Mouse (Mus musculus) embryonic facial prominence, embryonic 12.5 days (tissue): Measurements from ENCODE around the gene Utrn. TPM values are rescaled to one million over a fixed set of nuclear protein-coding genes. Genes with fewer than 3 reads are reported as not detected.

Source experiments
- ATAC-seq: fragments of 200-750 bp; cut with Nextera tagmentation; 2 replicates; pipeline ENCODE4 v1.8.0; 2017; ENCODE audit not compliant: insufficient number of reproducible peaks, insufficient read depth, low FRiP score, low TSS enrichment
- H3K27ac ChIP-seq: fragments of 300-500 bp; sonication (generic); 2 replicates; pipeline ENCODE4 v1.5.1; 2016; ENCODE audit warnings: mild to moderate bottlenecking
- H3K27me3 ChIP-seq: fragments of 300-500 bp; sonication (generic); 2 replicates; pipeline ENCODE4 v1.6.1; 2016; ENCODE audit warnings: mild to moderate bottlenecking, moderate library complexity
- H3K36me3 ChIP-seq: fragments of 300-500 bp; sonication (generic); 2 replicates; pipeline ENCODE4 v1.6.1; 2016; ENCODE audit warnings: mild to moderate bottlenecking
- H3K4me1 ChIP-seq: fragments of 300-500 bp; sonication (generic); 2 replicates; pipeline ENCODE4 v1.6.1; 2016
- H3K4me2 ChIP-seq: fragments of 300-500 bp; sonication (generic); replicated peaks from 2 replicates; pipeline ENCODE4 v1.6.1; 2016; ENCODE audit warnings: mild to moderate bottlenecking, moderate library complexity
- H3K4me3 ChIP-seq: fragments of 300-500 bp; sonication (generic); 2 replicates; pipeline ENCODE4 v1.5.1; 2016; ENCODE audit warnings: mild to moderate bottlenecking
- H3K9ac ChIP-seq: fragments of 300-500 bp; sonication (generic); 2 replicates; pipeline ENCODE4 v1.6.1; 2016; ENCODE audit warnings: mild to moderate bottlenecking, moderate library complexity
- H3K9me3 ChIP-seq: fragments of 300-500 bp; sonication (generic); 2 replicates; pipeline ENCODE4 v1.6.1; 2016; ENCODE audit warnings: mild to moderate bottlenecking, moderate library complexity
- WGBS: fragments of 180-500 bp; shearing (Covaris S2); methylation state at CpG from one replicate; pipeline ENCODE4 v1.1.7; 2016; 5-methylcytosine and 5-hydroxymethylcytosine counted together
- polyA plus RNA-seq: library from polyadenylated mRNA; unstranded; fragments of >200 nt; fragmentation: Nextera tagmentation; extraction: Ambion mirVana; gene quantifications from 2 replicates; pipeline ENCODE4 v1.2.1, GENCODE M21; 2016

Utrn gene
- polyA plus RNA-seq, 1 experiment from 2014 or later = 78.8 TPM

- ATAC-seq = no peak
- peaks cover 34% of the 10 kb centered on the region for H3K36me3 ChIP-seq
Measured at GRCm38 (mm10) chr10:12662035-12662434, 207.1 kb downstream of the Utrn start.

GRCm38 (mm10) chr10:12658023-12658744, 211.0 kb downstream of the Utrn start:
- H3K27ac ChIP-seq = no peak overlapping the region
- no peak overlapping the region for H3K9ac ChIP-seq
- no peaks in the 10 kb centered on the region for H3K27me3 ChIP-seq
- 80% methylated on average over 8 of the region's 8 CpGs for WGBS
- no peak for ATAC-seq
- H3K36me3 ChIP-seq = peaks cover 20% of the 10 kb centered on the region
- H3K4me2 ChIP-seq = no peak overlapping the region
- no peak overlapping the region for H3K4me3 ChIP-seq
- peaks cover 5% of the 10 kb centered on the region; the same call in 1 of the 2 replicates for H3K9me3 ChIP-seq
- H3K4me1 ChIP-seq = no peaks in the 10 kb centered on the region

More at GRCm38 (mm10) chr10:12662035-12662434, 207.1 kb downstream of the Utrn start:
- no peaks in the 10 kb centered on the region for H3K4me1 ChIP-seq
- no peak overlapping the region for H3K4me2 ChIP-seq
- WGBS = 92% methylated on average over 4 of the region's 4 CpGs
- H3K4me3 ChIP-seq = no peak overlapping the region
- H3K27me3 ChIP-seq = no peaks in the 10 kb centered on the region
- no peak overlapping the region for H3K9ac ChIP-seq
- H3K27ac ChIP-seq = no peak overlapping the region
- peaks cover 5% of the 10 kb centered on the region; the same call in 1 of the 2 replicates for H3K9me3 ChIP-seq

GRCm38 (mm10) chr10:12652988-12653387, 216.2 kb downstream of the Utrn start:
- Histone ChIP-seq H3K27ac (0 out of 2 replicates have a peak overlapping the region, but pooled peaks have one; percentile 46), H3K4me2 (no peak overlapping the region), H3K9ac (no peak overlapping the region), H3K36me3 (peaks cover 12% of the 10 kb centered on the region; the same call in 1 of the 2 replicates), H3K4me1 (no peaks in the 10 kb centered on the region), H3K9me3 (no peaks in the 10 kb centered on the region), H3K4me3 (no peak overlapping the region), H3K27me3 (no peaks in the 10 kb centered on the region)
- WGBS = 72% methylated on average over 3 of the region's 3 CpGs
- no peak for ATAC-seq

GRCm38 (mm10) chr10:12646119-12646518, 223.0 kb downstream of the Utrn start:
- Histone ChIP-seq H3K27ac (no peak overlapping the region), H3K9ac (no peak overlapping the region), H3K4me2 (no peak overlapping the region), H3K4me3 (no peak overlapping the region), H3K9me3 (no peaks in the 10 kb centered on the region), H3K36me3 (peaks cover 3% of the 10 kb centered on the region; the same call in 1 of the 2 replicates), H3K27me3 (no peaks in the 10 kb centered on the region), H3K4me1 (no peaks in the 10 kb centered on the region)
- 64% methylated on average over 5 of the region's 5 CpGs for WGBS
- ATAC-seq = no peak

- no peak for ATAC-seq
- 72% methylated on average over 8 of the region's 8 CpGs for WGBS
Measured at GRCm38 (mm10) chr10:12643336-12643735, 225.8 kb downstream of the Utrn start.

GRCm38 (mm10) chr10:12639638-12640037, 229.5 kb downstream of the Utrn start:
- H3K36me3 ChIP-seq = peaks cover 13% of the 10 kb centered on the region; the same call in 1 of the 2 replicates
- H3K4me3 ChIP-seq = no peak overlapping the region
- H3K27ac ChIP-seq = no peak overlapping the region
- no peaks in the 10 kb centered on the region for H3K4me1 ChIP-seq
- H3K27me3 ChIP-seq = no peaks in the 10 kb centered on the region
- H3K9ac ChIP-seq = no peak overlapping the region
- no peaks in the 10 kb centered on the region for H3K9me3 ChIP-seq
- 54% methylated on average over 4 of the region's 4 CpGs for WGBS
- ATAC-seq = no peak
- no peak overlapping the region for H3K4me2 ChIP-seq

More at GRCm38 (mm10) chr10:12643336-12643735, 225.8 kb downstream of the Utrn start:
- Histone ChIP-seq H3K27ac (no peak overlapping the region), H3K27me3 (no peaks in the 10 kb centered on the region), H3K36me3 (peaks cover 5% of the 10 kb centered on the region; the same call in 1 of the 2 replicates), H3K4me3 (no peak overlapping the region), H3K4me2 (no peak overlapping the region), H3K9me3 (no peaks in the 10 kb centered on the region), H3K9ac (no peak overlapping the region), H3K4me1 (no peaks in the 10 kb centered on the region)

GRCm38 (mm10) chr10:12633965-12634364, 235.2 kb downstream of the Utrn start:
- ATAC-seq = no peak

GRCm38 (mm10) chr10:12630933-12631332, 238.2 kb downstream of the Utrn start:
- Histone ChIP-seq H3K27me3 (no peaks in the 10 kb centered on the region), H3K36me3 (0 out of 2 replicates have a peak, but pooled peaks cover 10% of the 10 kb centered on the region), H3K4me1 (no peaks in the 10 kb centered on the region), H3K4me3 (no peak overlapping the region), H3K9me3 (no peaks in the 10 kb centered on the region), H3K27ac (no peak overlapping the region), H3K4me2 (no peak overlapping the region), H3K9ac (no peak overlapping the region)
- WGBS = 92% methylated on average over 5 of the region's 5 CpGs
- no peak for ATAC-seq

More at GRCm38 (mm10) chr10:12633965-12634364, 235.2 kb downstream of the Utrn start:
- H3K27me3 ChIP-seq = no peaks in the 10 kb centered on the region
- H3K4me1 ChIP-seq = no peaks in the 10 kb centered on the region
- H3K27ac ChIP-seq = no peak overlapping the region
- H3K36me3 ChIP-seq = 0 out of 2 replicates have a peak, but pooled peaks cover 14% of the 10 kb centered on the region
- H3K9me3 ChIP-seq = no peaks in the 10 kb centered on the region
- no peak overlapping the region for H3K4me2 ChIP-seq
- WGBS = 91% methylated on average over 4 of the region's 4 CpGs
- H3K9ac ChIP-seq = no peak overlapping the region
- H3K4me3 ChIP-seq = no peak overlapping the region

- WGBS = 82% methylated on average over 3 of the region's 3 CpGs
- ATAC-seq = no peak
Measured at GRCm38 (mm10) chr10:12618397-12618796, 250.8 kb downstream of the Utrn start.

GRCm38 (mm10) chr10:12615723-12616122, 253.4 kb downstream of the Utrn start:
- Histone ChIP-seq H3K9me3 (no peaks in the 10 kb centered on the region), H3K4me3 (no peak overlapping the region), H3K4me2 (no peak overlapping the region), H3K4me1 (peaks cover 7% of the 10 kb centered on the region; the same call in 1 of the 2 replicates), H3K27ac (no peak overlapping the region), H3K27me3 (no peaks in the 10 kb centered on the region), H3K36me3 (no peaks in the 10 kb centered on the region), H3K9ac (no peak overlapping the region)
- WGBS = 25% methylated on average over 3 of the region's 3 CpGs
- no peak for ATAC-seq

More at GRCm38 (mm10) chr10:12618397-12618796, 250.8 kb downstream of the Utrn start:
- Histone ChIP-seq H3K9ac (no peak overlapping the region), H3K4me1 (peaks cover 7% of the 10 kb centered on the region; the same call in 1 of the 2 replicates), H3K9me3 (no peaks in the 10 kb centered on the region), H3K27ac (no peak overlapping the region), H3K36me3 (no peaks in the 10 kb centered on the region), H3K4me2 (no peak overlapping the region), H3K4me3 (no peak overlapping the region), H3K27me3 (no peaks in the 10 kb centered on the region)

GRCm38 (mm10) chr10:12614465-12615199, 254.5 kb downstream of the Utrn start:
- H3K9me3 ChIP-seq = no peaks in the 10 kb centered on the region
- no peaks in the 10 kb centered on the region for H3K36me3 ChIP-seq
- H3K27me3 ChIP-seq = no peaks in the 10 kb centered on the region
- H3K4me1 ChIP-seq = peaks cover 7% of the 10 kb centered on the region; the same call in 1 of the 2 replicates
- H3K4me3 ChIP-seq = peak overlapping the region; percentile 20
- H3K27ac ChIP-seq = no peak overlapping the region
- WGBS = 2% methylated on average over 22 of the region's 22 CpGs
- no peak for ATAC-seq
- peak overlapping the region; percentile 57 for H3K4me2 ChIP-seq
- peak overlapping the region; percentile 39; the same call in 1 of the 2 replicates for H3K9ac ChIP-seq
